Mouse (Mus musculus) right cerebral cortex, postnatal 14 days (tissue): ENCODE results near the gene Gm10801.
"Not testable (repeated sequence)": the region's sequence is repeated elsewhere in the genome, so short reads cannot be mapped to it uniquely, and the experiment has no call there.

Source experiments
- DNase-seq: peaks from one replicate; pipeline ENCODE4 v3.0.0; 2022

The Gm10801 gene

GRCm38 (mm10) chr2:98661937-98662336 is at the start of gene Gm10801:
Gene Gm10801, plus strand, starts transcription at chr2:98662237.
- not testable (repeated sequence) for DNase-seq

GRCm38 (mm10) chr2:98667201-98667600 is 5.2 kb downstream of the Gm10801 start, which contains the start of gene Gm10800:
Gene Gm10800, minus strand, starts transcription at chr2:98667301.
- not testable (repeated sequence) for DNase-seq

GRCm38 (mm10) chr2:98697533-98697932 is 35.5 kb downstream of the Gm10801 start:
- DNase-seq: no peak
